Mouse (Mus musculus): ENCODE results near the gene Spock1. TPM values are rescaled to one million over a fixed set of nuclear protein-coding genes. Genes with fewer than 3 reads are reported as not detected.

Gene Spock1
- polyA plus RNA-seq, 1 experiment from 2014 or later = 1.6 TPM

GRCm38 (mm10) chr13:57853156-57853555, 55.0 kb downstream of the Spock1 start:
- 65% methylated on average over 10 of the region's 10 CpGs for WGBS
- DNase-seq (ENCODE audit: low spot score) = no peak
- H3K27ac ChIP-seq (replicated peaks) = no peak overlapping the region
- no peak overlapping the region for H3K9ac ChIP-seq (ENCODE audit: low read length)
- H3K36me3 ChIP-seq (ENCODE audit: control insufficient read depth, insufficient read depth, low read length) = no peaks in the 10 kb centered on the region
- H3K4me3 ChIP-seq (ENCODE audit: low read depth, low read length) = no peak overlapping the region
- no peaks in the 10 kb centered on the region for H3K27me3 ChIP-seq (ENCODE audit: control insufficient read depth, insufficient read depth, low read length)
- H3K4me1 ChIP-seq (replicated peaks; ENCODE audit: control insufficient read depth, insufficient read depth) = no peaks in the 10 kb centered on the region
- 0 out of 2 replicates have a peak, but pooled peaks have one; percentile 24 for ATAC-seq (ENCODE audit: low FRiP score, low TSS enrichment)
- TF ChIP-seq EP300 (optimal IDR thresholded peaks at IDR 0.05) (no peak), CTCF (IDR thresholded peaks at IDR 0.05; ENCODE audit: low read depth) (no peak)
- no peaks in the 10 kb centered on the region for H3K9me3 ChIP-seq (ENCODE audit: control insufficient read depth, low read length)
- no peak overlapping the region for H3K4me2 ChIP-seq (replicated peaks; ENCODE audit: low read depth)

GRCm38 (mm10) chr13:57848931-57849330, 59.2 kb downstream of the Spock1 start:
- no peak overlapping the region for H3K4me2 ChIP-seq (replicated peaks; ENCODE audit: low read depth)
- WGBS = 93% methylated on average over 1 of the region's 1 CpGs
- no peaks in the 10 kb centered on the region for H3K9me3 ChIP-seq (ENCODE audit: control insufficient read depth, low read length)
- H3K27ac ChIP-seq (replicated peaks) = no peak overlapping the region
- DNase-seq (ENCODE audit: low spot score) (no peak), ATAC-seq (ENCODE audit: low FRiP score, low TSS enrichment) (no peak)
- H3K4me1 ChIP-seq (replicated peaks; ENCODE audit: control insufficient read depth, insufficient read depth) = no peaks in the 10 kb centered on the region
- H3K4me3 ChIP-seq (ENCODE audit: low read depth, low read length) = no peak overlapping the region
- no peaks in the 10 kb centered on the region for H3K27me3 ChIP-seq (ENCODE audit: control insufficient read depth, insufficient read depth, low read length)
- H3K36me3 ChIP-seq (ENCODE audit: control insufficient read depth, insufficient read depth, low read length) = no peaks in the 10 kb centered on the region
- no peak overlapping the region for H3K9ac ChIP-seq (ENCODE audit: low read length)
- no peak for TF ChIP-seq CTCF (IDR thresholded peaks at IDR 0.05; ENCODE audit: low read depth)
- TF ChIP-seq EP300 (optimal IDR thresholded peaks at IDR 0.05) = no peak

GRCm38 (mm10) chr13:57847101-57847500, 61.0 kb downstream of the Spock1 start:
- Histone ChIP-seq H3K9ac (ENCODE audit: low read length) (no peak overlapping the region), H3K4me2 (replicated peaks; ENCODE audit: low read depth) (no peak overlapping the region), H3K36me3 (ENCODE audit: control insufficient read depth, insufficient read depth, low read length) (no peaks in the 10 kb centered on the region), H3K4me1 (replicated peaks; ENCODE audit: control insufficient read depth, insufficient read depth) (no peaks in the 10 kb centered on the region), H3K4me3 (ENCODE audit: low read depth, low read length) (no peak overlapping the region), H3K9me3 (ENCODE audit: control insufficient read depth, low read length) (no peaks in the 10 kb centered on the region), H3K27ac (replicated peaks) (no peak overlapping the region), H3K27me3 (ENCODE audit: control insufficient read depth, insufficient read depth, low read length) (no peaks in the 10 kb centered on the region)
- WGBS = 84% methylated on average over 4 of the region's 4 CpGs
- TF ChIP-seq EP300 (optimal IDR thresholded peaks at IDR 0.05) (no peak), CTCF (IDR thresholded peaks at IDR 0.05; ENCODE audit: low read depth) (no peak)
- ATAC-seq (ENCODE audit: low FRiP score, low TSS enrichment) = no peak
- DNase-seq (ENCODE audit: low spot score) = no peak

- DNase-seq (ENCODE audit: low spot score) = no peak
- no peak overlapping the region for H3K4me3 ChIP-seq (ENCODE audit: low read depth, low read length)
Observed at GRCm38 (mm10) chr13:57846468-57846867, 61.7 kb downstream of the Spock1 start.

GRCm38 (mm10) chr13:57841141-57841848, 66.8 kb downstream of the Spock1 start:
- H3K27me3 ChIP-seq (ENCODE audit: control insufficient read depth, insufficient read depth, low read length) = no peaks in the 10 kb centered on the region
- no peaks in the 10 kb centered on the region for H3K4me1 ChIP-seq (replicated peaks; ENCODE audit: control insufficient read depth, insufficient read depth)
- no peak for TF ChIP-seq EP300 (optimal IDR thresholded peaks at IDR 0.05)
- no peak for TF ChIP-seq CTCF (IDR thresholded peaks at IDR 0.05; ENCODE audit: low read depth)
- WGBS = 89% methylated on average over 5 of the region's 5 CpGs
- ATAC-seq (ENCODE audit: low FRiP score, low TSS enrichment) (no peak), DNase-seq (ENCODE audit: low spot score) (no peak)
- no peak overlapping the region for H3K27ac ChIP-seq (replicated peaks)
- H3K36me3 ChIP-seq (ENCODE audit: control insufficient read depth, insufficient read depth, low read length) = no peaks in the 10 kb centered on the region
- H3K4me3 ChIP-seq (ENCODE audit: low read depth, low read length) = no peak overlapping the region
- H3K9me3 ChIP-seq (ENCODE audit: control insufficient read depth, low read length) = no peaks in the 10 kb centered on the region
- no peak overlapping the region for H3K4me2 ChIP-seq (replicated peaks; ENCODE audit: low read depth)
- no peak overlapping the region for H3K9ac ChIP-seq (ENCODE audit: low read length)

More at GRCm38 (mm10) chr13:57846468-57846867, 61.7 kb downstream of the Spock1 start:
- H3K9ac ChIP-seq (ENCODE audit: low read length) = no peak overlapping the region
- 90% methylated on average over 9 of the region's 9 CpGs for WGBS
- H3K36me3 ChIP-seq (ENCODE audit: control insufficient read depth, insufficient read depth, low read length) = no peaks in the 10 kb centered on the region
- no peaks in the 10 kb centered on the region for H3K27me3 ChIP-seq (ENCODE audit: control insufficient read depth, insufficient read depth, low read length)
- H3K27ac ChIP-seq (replicated peaks) = no peak overlapping the region
- no peaks in the 10 kb centered on the region for H3K4me1 ChIP-seq (replicated peaks; ENCODE audit: control insufficient read depth, insufficient read depth)
- ATAC-seq (ENCODE audit: low FRiP score, low TSS enrichment) = no peak
- TF ChIP-seq EP300 (optimal IDR thresholded peaks at IDR 0.05) (no peak), CTCF (IDR thresholded peaks at IDR 0.05; ENCODE audit: low read depth) (no peak)
- H3K4me2 ChIP-seq (replicated peaks; ENCODE audit: low read depth) = no peak overlapping the region
- H3K9me3 ChIP-seq (ENCODE audit: control insufficient read depth, low read length) = no peaks in the 10 kb centered on the region

- no peak for ATAC-seq (ENCODE audit: low FRiP score, low TSS enrichment)
- no peak for DNase-seq (ENCODE audit: low spot score)
- WGBS = 75% methylated on average over 5 of the region's 5 CpGs
- Histone ChIP-seq H3K4me1 (replicated peaks; ENCODE audit: control insufficient read depth, insufficient read depth) (no peaks in the 10 kb centered on the region), H3K9me3 (ENCODE audit: control insufficient read depth, low read length) (no peaks in the 10 kb centered on the region), H3K4me2 (replicated peaks; ENCODE audit: low read depth) (no peak overlapping the region), H3K27ac (replicated peaks) (no peak overlapping the region), H3K4me3 (ENCODE audit: low read depth, low read length) (no peak overlapping the region), H3K9ac (ENCODE audit: low read length) (no peak overlapping the region), H3K36me3 (ENCODE audit: control insufficient read depth, insufficient read depth, low read length) (no peaks in the 10 kb centered on the region), H3K27me3 (ENCODE audit: control insufficient read depth, insufficient read depth, low read length) (no peaks in the 10 kb centered on the region)
- TF ChIP-seq CTCF (IDR thresholded peaks at IDR 0.05; ENCODE audit: low read depth) (no peak), EP300 (optimal IDR thresholded peaks at IDR 0.05) (no peak)
Observed at GRCm38 (mm10) chr13:57837691-57838437, 70.3 kb downstream of the Spock1 start.

Data from stomach, postnatal 0 days (tissue).